Mouse (Mus musculus) gastrocnemius, postnatal 14 days (tissue): Measurements from ENCODE around the gene Endov. TPM values are rescaled to one million over a fixed set of nuclear protein-coding genes. Genes with fewer than 3 reads are reported as not detected.
A peak's percentile ranks its signal among the peaks of the same experiment; 100 is the strongest.

Source experiments
- DNase-seq: peaks from one replicate; pipeline ENCODE4 v3.0.0; 2021; ENCODE audit warnings: mixed read lengths
- intact Hi-C: fragments of 180-260 bp; cut with DNase I; formaldehyde crosslinking; loops from one replicate; pipeline ENCODE4 v1.15.1; 2025; ENCODE audit warnings: low total_unique reads
- long read RNA-seq, 2 experiments: library from polyadenylated mRNA; stranded (forward); transcript quantifications; one replicate each; pipeline ENCODE4 v2.0.0; 2021
- total RNA-seq, 2 experiments: library from RNA; stranded (reverse); gene quantifications; 2 replicates each; pipeline ENCODE4 v1.2.3; 2021

Endov gene
- 1 to 10 TPM; 7.3 to 8.7 TPM for total RNA-seq
- long read RNA-seq, experiment 1, full-length matches to known transcripts = 1 of 1 reads
- long read RNA-seq, experiment 1, partial matches to known transcripts = 0 of 1 reads
- long read RNA-seq, experiment 1, other reads (novel, unspliced or antisense) = 0 of 1 reads
- long read RNA-seq, experiment 2, full-length matches to known transcripts = 6 of 8 reads
- long read RNA-seq, experiment 2, partial matches to known transcripts = 0 of 8 reads
- long read RNA-seq, experiment 2, other reads (novel, unspliced or antisense) = 2 of 8 reads

DNA sequence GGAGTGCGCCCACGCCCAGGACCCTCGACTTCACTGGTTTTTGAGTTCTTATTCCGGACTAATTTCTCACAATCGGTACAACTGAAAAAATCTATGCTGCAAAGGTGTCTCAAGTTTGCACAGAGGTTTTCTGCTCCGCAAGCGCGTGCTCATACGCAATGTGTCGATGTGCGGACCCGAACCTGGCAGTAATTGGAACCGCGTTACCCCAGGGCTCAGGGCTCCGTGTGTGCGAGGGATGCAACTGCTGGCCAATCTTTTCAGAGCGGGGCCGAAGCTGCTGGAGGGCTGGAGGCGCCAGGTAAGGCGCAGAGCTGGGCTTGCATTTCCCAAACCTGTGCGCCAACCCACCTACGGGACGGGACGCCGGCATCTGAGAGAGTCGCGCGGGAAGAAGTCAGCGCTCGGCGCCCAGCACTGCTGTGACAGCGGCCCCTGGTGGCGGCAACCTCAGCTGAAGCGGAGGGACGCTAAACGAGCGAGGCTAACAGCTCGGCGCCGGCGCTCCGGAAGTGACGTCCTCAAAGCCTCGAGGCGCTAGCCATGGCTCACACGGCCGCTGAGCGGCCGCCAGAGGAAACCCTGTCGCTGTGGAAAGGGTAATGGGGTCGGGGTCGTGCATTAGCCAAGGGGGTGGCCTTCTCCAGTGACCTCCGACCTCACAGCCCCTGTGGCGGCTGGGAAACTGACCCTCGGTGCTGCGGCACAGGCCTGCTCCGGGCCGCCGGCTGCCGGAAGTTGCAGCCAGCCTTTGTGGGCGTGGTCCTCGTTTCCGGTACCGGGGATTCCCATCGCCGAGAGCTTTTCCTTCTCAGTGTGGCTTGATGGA, at the start of gene Endov:
Gene Endov (plus strand): TSS at position 487 of the 829 bp plus-strand sequence.
- intact Hi-C loops = no loop called here
- peak; percentile 99 for DNase-seq

DNA sequence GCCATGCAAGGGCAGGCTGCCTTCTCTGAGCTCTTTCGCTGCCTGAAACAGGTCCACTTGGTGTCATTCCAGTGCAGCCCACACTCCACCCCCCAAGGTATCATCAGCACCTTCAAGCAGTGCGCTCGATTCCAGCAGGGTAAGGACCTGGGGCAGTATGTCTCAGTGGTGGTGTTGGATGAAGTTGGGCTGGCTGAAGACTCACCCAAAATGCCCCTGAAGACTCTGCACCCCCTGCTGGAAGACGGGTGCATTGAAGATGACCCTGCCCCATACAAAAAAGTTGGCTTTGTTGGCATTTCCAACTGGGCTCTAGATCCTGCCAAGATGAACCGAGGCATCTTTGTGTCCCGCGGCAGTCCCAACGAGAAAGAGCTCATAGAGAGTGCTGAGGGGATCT, 48.9 kb upstream of the Endov start:
- no peak for DNase-seq
- intact Hi-C loops = no loop called here

DNA sequence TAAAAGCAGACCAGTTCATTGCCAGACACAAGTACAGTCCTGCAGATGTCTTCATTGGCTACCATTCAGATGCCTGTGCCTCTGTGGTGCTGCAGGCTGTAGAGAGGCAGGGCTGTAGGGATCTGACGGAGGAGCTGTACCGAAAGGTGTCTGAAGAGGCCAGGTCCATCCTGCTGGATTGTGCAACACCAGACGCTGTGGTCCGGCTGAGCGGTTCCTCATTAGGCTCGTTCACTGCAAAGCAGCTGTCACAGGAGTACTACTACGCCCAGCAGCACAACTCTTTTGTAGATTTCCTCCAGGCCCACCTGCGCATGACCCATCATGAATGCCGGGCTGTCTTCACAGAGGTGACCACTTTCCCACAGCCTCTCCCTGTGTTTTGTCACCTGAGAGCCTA, 47.7 kb upstream of the Endov start:
- intact Hi-C loops = no loop called here
- DNase-seq = no peak

DNA sequence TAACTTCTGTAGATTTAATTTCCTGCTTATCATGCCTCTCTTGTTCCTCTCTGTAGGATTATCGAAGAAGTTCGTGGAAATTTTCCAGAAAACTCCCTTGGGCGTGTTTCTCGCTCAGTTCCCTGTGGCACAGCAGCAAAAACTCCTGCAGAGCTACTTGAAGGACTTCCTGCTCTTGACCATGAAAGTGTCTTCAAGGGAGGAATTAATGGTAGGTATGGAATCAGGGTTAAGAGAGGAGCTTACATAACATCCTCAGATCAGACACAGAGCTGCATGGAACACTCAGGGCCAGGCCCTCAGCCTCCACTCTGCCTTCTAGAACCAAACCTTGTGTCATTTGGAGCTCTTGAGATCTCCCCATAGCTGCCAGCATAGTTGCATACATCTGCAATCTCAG, 35.0 kb upstream of the Endov start:
- intact Hi-C loops = no loop called here
- DNase-seq = no peak

DNA sequence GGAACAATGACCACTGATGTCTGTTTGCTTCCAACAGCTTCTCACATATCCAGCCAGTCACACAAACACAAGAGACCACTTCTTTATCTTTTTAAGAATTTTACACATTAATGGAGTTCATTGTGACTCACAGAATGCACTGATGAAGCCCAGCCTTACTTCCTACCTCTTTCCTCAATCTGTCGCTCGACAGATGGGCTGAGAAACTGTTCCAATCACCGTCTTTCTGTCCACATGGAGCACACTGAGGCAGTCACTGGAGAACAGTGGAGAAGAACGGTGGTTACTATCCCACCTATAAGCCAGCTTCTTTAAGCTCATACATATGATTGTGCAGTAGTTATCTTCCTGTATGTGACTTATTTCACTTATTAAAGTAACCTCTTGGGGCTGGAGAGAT, 13.3 kb upstream of the Endov start:
- no peak for DNase-seq
- intact Hi-C loops = no loop called here

DNA sequence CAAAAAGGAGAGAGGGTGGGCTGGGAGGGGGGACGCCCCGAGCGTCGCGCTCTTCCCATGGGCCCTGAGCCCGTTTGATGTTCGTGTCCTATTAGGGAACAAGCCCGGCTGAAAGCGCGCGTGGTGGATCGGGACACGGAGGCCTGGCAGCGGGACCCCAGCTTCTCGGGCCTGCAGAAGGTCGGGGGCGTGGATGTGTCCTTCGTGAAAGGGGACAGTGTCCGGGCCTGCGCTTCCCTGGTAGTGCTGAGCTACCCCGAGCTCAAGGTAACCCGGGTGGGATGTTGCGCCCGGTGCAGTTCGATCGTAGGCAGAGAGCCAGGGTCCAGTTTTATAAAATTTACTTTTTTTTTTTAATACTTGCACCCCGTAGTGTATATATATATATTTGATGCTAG, 542 bp downstream of the Endov start:
- peak; percentile 21 for DNase-seq
- intact Hi-C loops = no loop called here

DNA sequence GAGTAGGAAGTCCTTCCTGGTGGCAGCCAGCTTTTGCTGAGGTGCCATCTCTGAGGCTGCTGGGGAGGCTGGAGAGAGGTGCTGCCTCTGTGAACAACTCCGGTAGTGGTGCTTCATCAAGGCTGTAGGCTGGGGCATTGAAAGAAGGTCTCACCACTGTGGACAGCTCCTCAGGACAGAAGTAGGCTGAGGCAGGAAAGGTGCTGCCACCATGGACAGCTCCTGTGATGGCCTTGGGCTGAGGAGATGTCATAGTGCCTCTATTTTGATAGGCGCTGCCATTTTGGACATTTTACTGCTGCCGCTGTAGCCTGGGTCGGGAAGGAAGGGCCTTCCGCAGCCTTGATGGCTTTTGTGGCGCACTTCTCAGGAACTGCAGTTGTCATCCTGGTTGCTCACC, 1.7 kb downstream of the Endov start:
- intact Hi-C loops = no loop called here
- DNase-seq = no peak

DNA sequence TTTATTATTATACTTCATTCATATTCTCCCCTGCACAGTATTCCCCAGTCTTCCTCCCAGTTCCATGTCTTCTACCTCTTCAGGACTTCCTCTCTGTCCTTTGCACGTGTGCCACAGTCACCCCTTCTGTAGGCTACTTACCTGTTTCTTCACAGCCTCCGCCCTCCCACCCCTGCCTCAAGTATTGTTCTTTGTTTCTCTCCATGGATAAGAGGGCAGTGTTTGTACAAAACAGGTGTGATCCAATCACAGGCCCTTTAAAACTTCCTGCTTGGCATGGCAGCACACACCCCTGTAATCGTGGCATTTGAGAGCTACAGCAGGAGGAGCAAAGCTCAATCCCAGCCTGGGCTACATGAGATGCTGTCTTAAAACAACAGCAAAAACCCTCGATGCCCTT, 2.4 kb downstream of the Endov start:
- intact Hi-C loops = no loop called here
- no peak for DNase-seq

DNA sequence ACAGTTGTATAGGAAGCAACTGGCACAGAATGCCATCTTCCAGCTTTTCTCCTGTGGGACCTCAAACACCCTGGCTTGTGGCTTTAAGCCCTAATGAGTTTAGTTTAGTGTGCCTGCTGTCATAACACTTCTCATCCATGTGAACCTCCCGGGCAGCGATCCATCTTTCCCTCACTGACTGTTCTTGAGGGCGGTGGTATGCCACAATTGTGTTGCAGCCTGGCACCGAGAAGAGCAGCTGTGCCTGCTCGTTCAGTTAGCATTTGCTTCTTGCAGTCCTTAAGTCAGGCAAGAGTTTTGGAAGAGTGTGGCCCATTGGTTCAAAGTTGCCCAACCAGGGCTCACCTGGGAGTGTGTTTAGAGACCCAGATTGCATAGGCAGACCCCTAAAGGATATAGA, 5.0 kb downstream of the Endov start:
- intact Hi-C loops = no loop called here
- DNase-seq = peak; percentile 52

DNA sequence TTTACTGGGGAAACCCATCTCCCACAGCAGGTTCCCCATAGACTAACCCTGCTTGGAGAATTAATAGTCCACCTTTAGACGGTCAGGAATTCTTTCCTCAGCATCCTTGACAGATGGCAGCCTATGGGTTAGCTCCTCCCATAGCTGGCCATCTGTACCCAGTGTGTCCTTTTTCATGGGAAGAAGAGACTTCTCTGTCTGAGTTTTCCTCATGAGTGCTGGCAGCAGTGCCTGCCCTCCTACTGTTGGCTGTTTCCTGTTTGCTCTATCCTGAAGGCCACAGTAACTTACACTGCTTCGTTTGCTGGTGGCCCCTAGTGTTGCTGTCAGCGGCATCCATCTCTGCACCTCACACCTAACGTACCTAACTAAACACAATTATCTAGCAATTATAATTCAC, 6.3 kb downstream of the Endov start:
- DNase-seq = no peak
- intact Hi-C loops = no loop called here

DNA sequence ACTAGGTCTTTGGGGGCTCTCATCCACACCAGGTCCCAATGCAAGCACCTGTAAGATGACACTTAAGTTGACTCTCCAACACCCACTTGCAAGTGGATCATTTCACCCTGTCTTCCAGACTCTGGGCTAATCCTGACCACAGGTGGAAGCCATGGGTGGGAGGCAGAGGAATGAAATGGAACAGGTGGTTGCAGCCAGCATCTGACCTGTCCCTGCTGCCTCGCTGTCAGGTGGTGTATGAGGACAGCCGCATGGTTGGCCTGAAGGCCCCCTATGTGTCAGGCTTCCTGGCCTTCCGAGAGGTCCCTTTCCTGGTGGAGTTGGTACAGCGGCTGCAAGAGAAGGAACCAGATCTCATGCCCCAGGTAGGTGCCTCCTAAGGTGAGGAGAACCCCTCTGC, 8.2 kb downstream of the Endov start:
- intact Hi-C loops = no loop called here
- DNase-seq = no peak

DNA sequence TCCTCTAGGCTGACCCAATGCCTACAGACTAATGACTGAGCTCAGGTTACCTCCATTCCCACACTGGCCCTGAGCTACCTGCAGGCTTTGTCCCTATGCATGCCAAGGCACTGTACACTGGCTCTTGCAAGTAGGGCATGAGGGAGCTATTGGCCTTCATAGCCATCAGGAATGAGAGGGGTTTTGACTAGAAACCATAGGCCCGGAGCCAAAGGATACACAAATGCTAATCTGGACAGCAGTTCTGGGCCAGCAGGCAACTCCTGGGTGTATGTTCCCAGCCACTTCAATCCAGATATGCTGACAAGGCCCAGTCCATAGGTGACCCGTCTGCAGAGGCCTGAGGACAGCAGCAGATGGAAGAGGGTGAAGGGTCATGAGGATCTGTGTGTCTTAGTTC, 8.9 kb downstream of the Endov start:
- no peak for DNase-seq
- intact Hi-C loops = loop anchor here (5.0 to 10.0 kb wide), 2 partner anchors 117 to 285 kb away; no protein-coding TSS in a partner anchor

DNA sequence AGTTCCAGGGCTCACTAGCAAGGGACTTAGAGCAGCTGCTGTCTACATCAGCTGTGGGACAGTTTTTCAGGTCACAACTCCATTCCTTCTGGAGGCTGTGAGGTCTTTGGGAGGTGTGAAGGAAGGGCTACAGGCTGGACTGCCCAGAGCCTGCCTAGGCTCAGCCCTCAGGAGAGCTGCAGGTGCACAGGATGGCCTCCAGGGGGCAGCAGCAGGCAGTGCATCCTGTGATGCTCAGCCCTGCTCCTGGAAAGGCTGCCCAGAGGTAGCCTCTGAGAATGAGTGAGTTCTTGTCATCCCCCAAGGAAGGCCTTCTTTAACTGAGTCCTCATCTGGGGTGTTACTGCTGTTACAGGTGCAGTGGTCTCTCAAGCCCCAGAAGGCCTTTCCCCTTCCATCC, 12.5 kb downstream of the Endov start:
- DNase-seq = peak; percentile 73
- intact Hi-C loops = loop anchor here (2.0 to 10.0 kb wide), 3 partner anchors 114 to 401 kb away; no protein-coding TSS in a partner anchor

DNA sequence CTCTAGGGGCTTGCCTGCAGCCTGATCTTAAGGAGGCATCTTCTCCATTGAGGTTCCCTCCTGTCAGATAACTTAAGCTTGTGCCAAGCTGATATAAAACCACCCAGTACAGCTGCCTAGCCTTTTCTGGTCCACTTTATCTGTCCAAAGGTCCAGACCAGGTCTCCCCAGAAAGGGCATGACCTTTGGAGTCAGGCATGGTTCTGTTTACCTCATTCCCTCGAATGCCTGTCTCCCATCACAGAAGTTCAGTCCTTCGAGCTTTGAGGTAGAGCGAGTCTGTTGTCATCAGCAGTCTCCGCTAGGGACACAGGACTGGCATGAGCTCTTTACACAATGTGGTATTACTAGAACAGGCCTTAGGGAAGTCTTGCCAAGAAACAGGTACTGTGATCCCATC, 15.2 kb downstream of the Endov start:
- DNase-seq = no peak
- intact Hi-C loops = loop anchor here (10.0 kb wide), 1 partner anchor 278 kb away; no protein-coding TSS in a partner anchor

DNA sequence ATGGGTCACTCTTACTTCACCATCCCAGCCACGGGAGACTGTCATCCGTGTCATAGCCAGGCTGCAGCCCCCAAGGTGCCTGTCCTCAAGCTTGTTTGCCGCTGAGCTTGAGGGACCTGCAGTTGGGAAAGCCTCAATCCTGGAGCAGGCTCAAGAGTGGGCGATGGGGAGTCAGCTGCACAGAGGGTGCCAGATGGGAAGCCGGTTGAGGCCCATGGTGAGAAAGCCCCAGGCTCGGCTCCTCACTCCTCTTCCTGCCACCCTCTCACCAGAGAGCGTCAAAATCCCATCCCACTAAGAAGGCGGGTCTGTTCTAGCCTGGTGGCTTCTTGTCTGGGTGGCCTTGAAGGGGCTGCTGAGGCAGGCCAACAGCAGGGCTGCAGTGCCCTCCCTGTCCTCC, 16.6 kb downstream of the Endov start:
- intact Hi-C loops = loop anchor here (10.0 kb wide), 1 partner anchor 277 kb away; no protein-coding TSS in a partner anchor
- no peak for DNase-seq

DNA sequence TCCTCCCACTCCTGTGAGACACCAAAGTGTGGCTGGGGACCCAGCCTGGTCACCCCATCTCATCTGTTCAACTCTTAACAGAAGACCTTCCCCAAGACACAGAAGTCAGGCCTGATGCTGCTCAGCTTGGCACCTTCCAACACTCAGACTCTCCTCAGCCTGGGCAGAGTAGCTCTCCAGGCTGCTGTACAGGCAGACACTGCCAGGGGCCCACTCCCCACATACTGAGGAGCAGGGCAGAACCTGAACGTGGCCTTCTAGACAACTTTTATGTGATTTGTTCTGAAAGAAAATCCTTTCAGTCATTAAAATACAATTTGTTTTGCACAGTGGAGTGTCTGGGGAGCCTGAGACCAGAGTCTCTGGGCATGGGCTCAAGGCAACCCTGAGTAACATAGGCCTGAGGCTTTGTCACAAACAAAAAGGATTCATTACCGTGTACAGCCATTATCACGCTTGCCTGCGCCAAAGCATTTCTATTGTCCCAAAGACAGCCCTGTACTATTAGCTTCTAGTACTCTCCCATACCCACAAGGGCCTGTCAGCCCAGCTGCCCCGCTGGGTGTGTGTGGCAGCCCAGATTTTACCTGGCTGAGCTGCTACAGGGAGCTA, 18.1 kb downstream of the Endov start:
- intact Hi-C loops = loop anchor here (10.0 kb wide), 1 partner anchor 276 kb away; no protein-coding TSS in a partner anchor
- no peak for DNase-seq

DNA sequence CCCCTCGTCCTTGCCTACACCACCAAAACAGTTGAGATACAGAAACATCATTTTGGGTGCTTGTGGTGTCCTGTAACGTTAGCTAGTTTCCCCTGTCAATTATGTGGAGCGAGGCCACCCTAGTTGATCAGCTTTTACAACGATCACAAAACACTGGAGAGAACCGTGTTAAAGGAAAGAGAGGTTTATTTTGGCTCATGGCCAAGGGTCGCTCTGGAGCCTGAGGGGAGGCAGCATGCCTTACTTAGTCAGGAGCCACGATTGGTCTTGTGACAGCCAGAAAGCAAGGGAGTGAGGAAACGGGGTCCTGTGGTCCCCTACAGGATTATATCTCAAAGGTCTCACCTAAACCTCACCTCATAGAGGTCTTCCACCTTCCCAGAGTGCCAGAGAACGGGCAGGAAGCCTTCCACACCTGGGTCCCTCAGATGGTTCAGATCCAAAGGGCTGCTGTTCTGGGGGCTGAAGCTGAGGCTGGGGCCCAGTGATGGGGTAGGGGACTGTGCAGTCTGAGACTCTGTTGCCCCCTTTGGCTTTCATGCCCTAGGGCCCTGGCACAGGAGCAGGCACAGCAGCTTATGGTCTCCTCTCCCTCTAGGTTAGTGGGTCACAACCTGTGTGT, 22.0 kb downstream of the Endov start:
- intact Hi-C loops = no loop called here
- DNase-seq = no peak

DNA sequence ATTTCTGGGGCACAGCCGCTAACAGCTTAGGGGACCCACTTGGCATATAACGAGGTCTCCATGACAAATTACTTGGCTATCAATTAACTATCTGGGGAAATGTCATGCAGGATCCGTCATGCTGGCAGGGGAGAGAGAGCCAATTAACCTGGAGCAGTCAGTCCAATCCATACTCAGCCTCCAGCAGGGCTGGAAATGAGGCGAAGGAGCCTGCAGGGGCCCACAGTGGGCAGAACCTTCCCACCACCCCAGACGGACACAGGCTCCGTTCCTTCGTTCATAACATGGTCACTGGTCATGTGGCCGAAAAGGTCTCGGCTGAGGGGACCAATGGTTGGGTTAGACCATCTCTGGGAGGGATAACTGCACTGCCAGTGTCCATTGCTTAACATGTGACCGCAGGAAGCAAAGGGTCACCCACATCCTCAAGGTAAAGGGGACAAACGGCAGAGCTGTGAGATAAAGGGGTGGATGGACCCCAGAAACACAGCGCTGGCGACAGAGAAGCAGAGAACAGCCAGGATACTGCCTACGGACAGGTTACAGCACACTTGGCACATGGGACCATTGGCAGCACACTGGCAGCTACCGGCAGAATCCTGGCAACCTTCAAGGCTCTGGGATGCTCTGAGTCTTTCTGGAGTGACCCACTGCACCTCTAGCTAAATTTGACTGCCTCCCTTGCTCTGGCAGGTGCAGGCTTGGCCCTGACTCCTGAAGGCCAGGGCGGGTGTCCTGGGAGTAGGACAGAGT, 23.1 kb downstream of the Endov start:
- intact Hi-C loops = no loop called here

DNA sequence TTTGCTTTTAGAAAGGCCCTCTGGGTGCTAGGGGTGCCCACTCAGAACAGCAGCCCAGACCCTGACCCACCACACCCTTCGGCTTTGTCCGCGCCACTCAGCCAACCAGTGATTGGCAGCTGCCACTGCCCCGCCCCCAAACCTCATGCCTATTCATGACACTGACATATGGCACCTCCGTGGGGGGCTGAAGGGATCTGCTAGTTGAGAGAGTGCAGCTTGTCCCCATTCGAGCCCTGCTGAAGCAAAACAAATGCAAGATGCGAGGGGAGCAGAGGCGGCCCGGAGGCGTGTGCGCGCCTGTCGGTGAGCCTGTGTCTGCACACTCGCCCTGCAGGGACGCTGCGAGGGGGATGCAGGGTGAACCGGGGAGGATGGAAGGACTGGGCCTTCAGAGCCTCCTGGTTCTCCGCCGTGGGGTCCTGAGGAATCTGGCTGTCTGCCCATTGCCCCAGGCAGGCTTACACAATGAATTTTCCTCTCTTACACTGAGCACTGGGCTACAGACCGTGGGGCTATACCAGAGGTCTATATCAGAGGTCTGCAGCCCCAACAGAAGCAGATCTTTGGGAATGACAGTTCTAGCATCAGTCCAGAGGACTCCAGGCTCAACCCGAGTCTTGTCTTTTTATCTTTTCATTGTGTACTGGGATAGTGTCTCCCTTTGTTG, 24.0 kb downstream of the Endov start:
- DNase-seq = no peak
- intact Hi-C loops = no loop called here

More for the DNA sequence above, 23.1 kb downstream of the Endov start:
- DNase-seq = no peak
